Mouse (Mus musculus) layer of hippocampus, adult 6 months (tissue): ENCODE measurements around the gene Tmem185a. TPM values are rescaled to one million over a fixed set of nuclear protein-coding genes. Genes with fewer than 3 reads are reported as not detected.

Source experiments
- long read RNA-seq, 2 experiments: library from polyadenylated mRNA; unstranded; transcript quantifications; one replicate each; pipeline ENCODE4 v2.0.0; 2019 to 2020
- polyA plus RNA-seq: library from polyadenylated mRNA; unstranded; fragments of <200 nt; fragmentation: Nextera tagmentation; gene quantifications from 2 replicates; pipeline ENCODE4 v1.2.3, GENCODE M21; 2021

The Tmem185a gene
- polyA plus RNA-seq: 39.4 and 40.2 TPM in 2 replicates
- long read RNA-seq, experiment 1, transcript Tmem185a-202 (7 exons, 1,307 nt): major isoform, 43 of 67 reads
- long read RNA-seq, experiment 1, partial matches to known transcripts: 6 of 67 reads
- long read RNA-seq, experiment 1, other reads (novel, unspliced or antisense): 18 of 67 reads
- long read RNA-seq, experiment 2, transcript Tmem185a-202 (7 exons, 1,307 nt): major isoform, 195 of 252 reads
- long read RNA-seq, experiment 2, partial matches to known transcripts: 6 of 252 reads
- long read RNA-seq, experiment 2, other reads (novel, unspliced or antisense): 50 of 252 reads

GRCm38 (mm10) chrX:70476792-70477776 is at the start of gene Tmem185a:
Gene Tmem185a, minus strand, starts transcription at chrX:70477180.

Other genes starting within 250 kb of the Tmem185a start
- 51.9 and 64.3 TPM in 2 replicates for gene Ids, start 112.1 kb downstream of the Tmem185a start, polyA plus RNA-seq
- gene 1110012L19Rik, start 91.3 kb downstream of the Tmem185a start, polyA plus RNA-seq: 33.7 and 35.5 TPM in 2 replicates